Mouse (Mus musculus) small intestine, adult 2 months (tissue): Measurements from ENCODE around the gene Gm9573. TPM values are rescaled to one million over a fixed set of nuclear protein-coding genes. Genes with fewer than 3 reads are reported as not detected.

ENCODE experiments used
- H3K27ac ChIP-seq: fragments of 200-500 bp; 2 replicates; pipeline ENCODE4 v1.5.1; 2012; ENCODE audit warnings: low read depth, low read length, control low read depth, inconsistent platforms; ENCODE audit not compliant: insufficient read depth
- H3K27me3 ChIP-seq: fragments of 200-500 bp; 2 replicates; pipeline ENCODE4 v1.6.1; 2012; ENCODE audit warnings: mild to moderate bottlenecking, moderate library complexity, low read length, inconsistent platforms; ENCODE audit not compliant: control insufficient read depth, insufficient read depth
- H3K36me3 ChIP-seq: fragments of 200-500 bp; 2 replicates; pipeline ENCODE4 v1.6.1; 2012; ENCODE audit warnings: mild to moderate bottlenecking, low read length, control low read depth, inconsistent platforms; ENCODE audit not compliant: control insufficient read depth, insufficient read depth
- H3K4me1 ChIP-seq: fragments of 200-500 bp; 2 replicates; pipeline ENCODE4 v1.6.1; 2012; ENCODE audit warnings: low read length, inconsistent platforms, mixed read lengths; ENCODE audit not compliant: control insufficient read depth, insufficient read depth, insufficient read length
- H3K4me3 ChIP-seq: fragments of 200-500 bp; 2 replicates; pipeline ENCODE4 v1.5.1; 2012; ENCODE audit warnings: low read depth, mild to moderate bottlenecking, control low read depth, inconsistent platforms, low read length, moderate library complexity
- CTCF ChIP-seq: fragments of 200-500 bp; IDR thresholded peaks from 2 replicates; pipeline ENCODE4 v1.5.1; 2012; ENCODE audit warnings: low read depth, mild to moderate bottlenecking, control low read depth, inconsistent platforms, low read length, moderate library complexity, mixed read lengths; ENCODE audit not compliant: insufficient replicate concordance, insufficient read length; ENCODE audit errors: extremely low read depth
- POLR2A ChIP-seq: fragments of 200-500 bp; IDR thresholded peaks from 2 replicates; pipeline ENCODE4 v1.6.1; 2012; ENCODE audit warnings: low read depth, mild to moderate bottlenecking, control low read depth, inconsistent platforms, low read length, moderate library complexity
- WGBS: fragments of 180-500 bp; shearing (Covaris S2); methylation state at CpG from one replicate; pipeline ENCODE4 v1.1.7; 2018; 5-methylcytosine and 5-hydroxymethylcytosine counted together
- polyA plus RNA-seq: library from polyadenylated mRNA; depleted of rRNA; stranded (reverse); fragments of >200 nt; gene quantifications from 2 replicates; pipeline ENCODE4 v1.2.3, GENCODE M21; 2012; rRNA removed

The Gm9573 gene
- not detected in 2 replicates for polyA plus RNA-seq

- H3K27me3 ChIP-seq = no peaks in the 10 kb centered on the region
- 69% methylated on average over 7 of the region's 7 CpGs for WGBS
- no peaks in the 10 kb centered on the region for H3K36me3 ChIP-seq
- H3K4me1 ChIP-seq = no peaks in the 10 kb centered on the region
- no peak within 1 kb of the TSS for H3K27ac ChIP-seq
- no peak within 1 kb of the TSS for H3K4me3 ChIP-seq
- TF ChIP-seq CTCF (no peak), POLR2A (no peak)
These were observed at the start of gene Gm9573 for GRCm38 (mm10) chr17:35626537-35626936. Gm9573 (minus strand) TSS chr17:35626637.

- no peak within 1 kb of the TSS for H3K27ac ChIP-seq
- H3K27me3 ChIP-seq = no peaks in the 10 kb centered on the region
- 0 out of 2 replicates have a peak, but pooled peaks cover 1% of the 10 kb centered on the region for H3K36me3 ChIP-seq
- WGBS = under 1% methylated on average over 23 of the region's 23 CpGs
- TF ChIP-seq POLR2A = no peak
- no peak for TF ChIP-seq CTCF
- H3K4me1 ChIP-seq = peaks cover 4% of the 10 kb centered on the region; the same call in 1 of the 2 replicates
- H3K4me3 ChIP-seq = peak within 1 kb of the TSS; percentile 69
These were observed 47.1 kb upstream of the Gm9573 start, which contains the start of gene Gtf2h4 for GRCm38 (mm10) chr17:35673416-35674035. Gtf2h4 (minus strand) TSS chr17:35673739.

GRCm38 (mm10) chr17:35672527-35672926 lies 46.1 kb upstream of the Gm9573 start:
- 83% methylated on average over 6 of the region's 6 CpGs for WGBS
- Histone ChIP-seq H3K27me3 (no peaks in the 10 kb centered on the region), H3K4me3 (no peak overlapping the region), H3K4me1 (peaks cover 8% of the 10 kb centered on the region), H3K36me3 (0 out of 2 replicates have a peak, but pooled peaks cover 1% of the 10 kb centered on the region), H3K27ac (no peak overlapping the region)
- no peak for TF ChIP-seq CTCF
- no peak for TF ChIP-seq POLR2A

- Histone ChIP-seq H3K27me3 (no peaks in the 10 kb centered on the region), H3K36me3 (0 out of 2 replicates have a peak, but pooled peaks cover 1% of the 10 kb centered on the region), H3K4me3 (no peak overlapping the region), H3K4me1 (peaks cover 11% of the 10 kb centered on the region), H3K27ac (no peak overlapping the region)
- TF ChIP-seq CTCF = no peak
- TF ChIP-seq POLR2A = no peak
- WGBS = 84% methylated on average over 6 of the region's 6 CpGs
These were observed 45.4 kb upstream of the Gm9573 start for GRCm38 (mm10) chr17:35671846-35672245.

GRCm38 (mm10) chr17:35669731-35670130 lies 43.3 kb upstream of the Gm9573 start:
- no peak for TF ChIP-seq POLR2A
- no peak for TF ChIP-seq CTCF
- Histone ChIP-seq H3K27ac (no peak overlapping the region), H3K4me1 (peaks cover 13% of the 10 kb centered on the region), H3K27me3 (no peaks in the 10 kb centered on the region), H3K36me3 (0 out of 2 replicates have a peak, but pooled peaks cover 1% of the 10 kb centered on the region), H3K4me3 (no peak overlapping the region)
- 93% methylated on average over 9 of the region's 9 CpGs for WGBS

- TF ChIP-seq CTCF (0 out of 2 replicates have a peak, but pooled peaks have one; percentile 13), POLR2A (peak; percentile 65; the same call in 1 of the 2 replicates)
- Histone ChIP-seq H3K27ac (peak within 1 kb of the TSS; percentile 70), H3K36me3 (peaks cover 8% of the 10 kb centered on the region), H3K4me1 (peaks cover 9% of the 10 kb centered on the region), H3K4me3 (peak within 1 kb of the TSS; percentile 93), H3K27me3 (no peaks in the 10 kb centered on the region)
- under 1% methylated on average over 61 of the region's 61 CpGs for whole genome bisulfite sequencing
These were observed 41.1 kb upstream of the Gm9573 start, which contains the start of gene Vars2 for GRCm38 (mm10) chr17:35667334-35668065. Vars2 (minus strand) TSS chr17:35667592.

- H3K4me3 ChIP-seq = peak overlapping the region; percentile 93
- peak overlapping the region; percentile 62 for H3K27ac ChIP-seq
- peaks cover 9% of the 10 kb centered on the region for H3K4me1 ChIP-seq
- 1% methylated on average over 13 of the region's 13 CpGs for WGBS
- H3K36me3 ChIP-seq = peaks cover 8% of the 10 kb centered on the region
- no peak for TF ChIP-seq CTCF
- no peaks in the 10 kb centered on the region for H3K27me3 ChIP-seq
These were observed 40.4 kb upstream of the Gm9573 start for GRCm38 (mm10) chr17:35666851-35667256.
